Mouse (Mus musculus) MEL (cell line): Measurements from ENCODE around the gene Gucd1. TPM values are rescaled to one million over a fixed set of nuclear protein-coding genes. Genes with fewer than 3 reads are reported as not detected.
A peak's percentile ranks its signal among the peaks of the same experiment; 100 is the strongest.

Source experiments
- DNase-seq: peaks from one replicate; pipeline ENCODE4 v3.0.0; 2011; ENCODE audit warnings: low read depth, low spot score
- H3K27ac ChIP-seq: 2 replicates; pipeline ENCODE4 v1.5.1; 2012; ENCODE audit warnings: low read depth, mild to moderate bottlenecking, control low read depth, low read length, moderate library complexity; ENCODE audit not compliant: control insufficient read depth
- H3K27me3 ChIP-seq, 2 experiments: fragments of 150-350 bp in 1 of 2; sonication (generic) in 1 of 2; 2 replicates each; pipeline ENCODE4 v1.6.1; 2012; ENCODE audit warnings: low read length in 2 of 2, mild to moderate bottlenecking in 2 of 2, improper control_type of control experiment in 1 of 2, moderate library complexity in 1 of 2; ENCODE audit not compliant: insufficient read depth in 2 of 2, control insufficient read depth in 1 of 2
- H3K36me3 ChIP-seq, 2 experiments: 2 replicates each; pipeline ENCODE4 v1.6.1; 2012 to 2014; ENCODE audit warnings: low read length in 2 of 2, improper control_type of control experiment in 1 of 2, inconsistent platforms in 1 of 2, mild to moderate bottlenecking in 1 of 2; ENCODE audit not compliant: insufficient read depth in 2 of 2, control insufficient read depth in 1 of 2
- H3K4me1 ChIP-seq, 2 experiments: fragments of 150-350 bp in 1 of 2; sonication (generic) in 1 of 2; 2 replicates each; pipeline ENCODE4 v1.6.1; 2012; ENCODE audit warnings: low read length in 2 of 2, improper control_type of control experiment in 1 of 2, mild to moderate bottlenecking in 1 of 2; ENCODE audit not compliant: insufficient read depth in 2 of 2, control insufficient read depth in 1 of 2
- H3K4me3 ChIP-seq, 2 experiments: fragments of 150-350 bp in 1 of 2; sonication (generic) in 1 of 2; 2 replicates each; pipeline ENCODE4 v1.5.1; 2012; ENCODE audit warnings: low read depth in 2 of 2, low read length in 2 of 2, mild to moderate bottlenecking in 2 of 2, moderate library complexity in 2 of 2, control low read depth in 1 of 2, improper control_type of control experiment in 1 of 2; ENCODE audit not compliant: control insufficient read depth in 1 of 2, insufficient read depth in 1 of 2
- H3K79me2 ChIP-seq: 2 replicates; pipeline ENCODE4 v1.6.1; 2012; ENCODE audit warnings: mild to moderate bottlenecking, low read length, moderate library complexity; ENCODE audit not compliant: control insufficient read depth, poor library complexity, insufficient read depth
- H3K9ac ChIP-seq: 2 replicates; pipeline ENCODE4 v1.6.1; 2012; ENCODE audit warnings: low read depth, mild to moderate bottlenecking, control low read depth, low read length, moderate library complexity; ENCODE audit not compliant: control insufficient read depth, poor library complexity, severe bottlenecking
- H3K9me3 ChIP-seq: fragments of 150-350 bp; sonication (generic); replicated peaks from 2 replicates; pipeline ENCODE4 v1.6.1; 2012; ENCODE audit warnings: mild to moderate bottlenecking, low read length, improper control_type of control experiment, moderate library complexity; ENCODE audit not compliant: insufficient read depth
- BHLHE40 ChIP-seq: IDR thresholded peaks from 2 replicates; pipeline ENCODE4 v1.6.1; 2012; ENCODE audit warnings: low read depth, mild to moderate bottlenecking, inconsistent platforms, low read length, improper control_type of control experiment, borderline replicate concordance
- ELF1 ChIP-seq: IDR thresholded peaks from 2 replicates; pipeline ENCODE4 v1.6.1; 2014; ENCODE audit warnings: low read depth, mild to moderate bottlenecking, inconsistent platforms, low read length, improper control_type of control experiment, moderate library complexity
- ETS1 ChIP-seq: IDR thresholded peaks from 2 replicates; pipeline ENCODE4 v1.6.1; 2012; ENCODE audit warnings: low read depth, mild to moderate bottlenecking, inconsistent platforms, low read length, improper control_type of control experiment, moderate library complexity
- HCFC1 ChIP-seq: IDR thresholded peaks from 2 replicates; pipeline ENCODE4 v1.6.1; 2012; ENCODE audit warnings: low read depth, mild to moderate bottlenecking, inconsistent platforms, low read length, improper control_type of control experiment, moderate library complexity
- MAFK ChIP-seq: IDR thresholded peaks from 2 replicates; pipeline ENCODE4 v1.6.1; 2011; ENCODE audit warnings: low read depth, mild to moderate bottlenecking, low read length, improper control_type of control experiment, borderline replicate concordance
- MAZ ChIP-seq: IDR thresholded peaks from 2 replicates; pipeline ENCODE4 v1.6.1; 2012; ENCODE audit warnings: low read depth, mild to moderate bottlenecking, inconsistent platforms, low read length, improper control_type of control experiment
- MYC ChIP-seq: IDR thresholded peaks from 2 replicates; pipeline ENCODE4 v1.6.1; 2011; ENCODE audit warnings: low read depth, mild to moderate bottlenecking, low read length, improper control_type of control experiment, moderate library complexity
- NRF1 ChIP-seq: IDR thresholded peaks from 2 replicates; pipeline ENCODE4 v1.6.1; 2014; ENCODE audit warnings: low read depth, mild to moderate bottlenecking, inconsistent platforms, low read length, improper control_type of control experiment, moderate library complexity; ENCODE audit not compliant: poor library complexity, insufficient read depth, severe bottlenecking
- POLR2A ChIP-seq, 2 experiments: IDR thresholded peaks; 2 replicates each; pipeline ENCODE4 v1.6.1; 2011 to 2012; ENCODE audit warnings: low read length in 2 of 2, mild to moderate bottlenecking in 2 of 2, control low read depth in 1 of 2, improper control_type of control experiment in 1 of 2, low read depth in 1 of 2, moderate library complexity in 1 of 2; ENCODE audit not compliant: control insufficient read depth in 1 of 2, insufficient read depth in 1 of 2, poor library complexity in 1 of 2
- POLR2AphosphoS2 ChIP-seq: IDR thresholded peaks from 2 replicates; pipeline ENCODE4 v1.6.1; 2011; ENCODE audit warnings: low read length, improper control_type of control experiment
- SIN3A ChIP-seq: IDR thresholded peaks from 2 replicates; pipeline ENCODE4 v1.6.1; 2012; ENCODE audit warnings: low read length, improper control_type of control experiment, inconsistent platforms
- SMC3 ChIP-seq: IDR thresholded peaks from 2 replicates; pipeline ENCODE4 v1.6.1; 2011; ENCODE audit warnings: low read depth, low read length, improper control_type of control experiment
- TAL1 ChIP-seq: IDR thresholded peaks from 2 replicates; pipeline ENCODE4 v1.6.1; 2012; ENCODE audit warnings: mild to moderate bottlenecking, inconsistent platforms, low read length, moderate library complexity, mixed read lengths
- TBP ChIP-seq: IDR thresholded peaks from 2 replicates; pipeline ENCODE4 v1.8.0; 2011; ENCODE audit warnings: low read depth, low read length, improper control_type of control experiment
- TCF12 ChIP-seq: IDR thresholded peaks from 2 replicates; pipeline ENCODE4 v1.6.1; 2014; ENCODE audit warnings: low read depth, mild to moderate bottlenecking, inconsistent platforms, low read length, improper control_type of control experiment, moderate library complexity
- UBTF ChIP-seq: IDR thresholded peaks from 2 replicates; pipeline ENCODE4 v1.6.1; 2012; ENCODE audit warnings: low read depth, mild to moderate bottlenecking, inconsistent platforms, low read length, improper control_type of control experiment, moderate library complexity, borderline replicate concordance; ENCODE audit not compliant: insufficient read depth
- ZKSCAN1 ChIP-seq: IDR thresholded peaks from 2 replicates; pipeline ENCODE4 v1.6.1; 2012; ENCODE audit warnings: low read depth, mild to moderate bottlenecking, inconsistent platforms, low read length, improper control_type of control experiment, moderate library complexity
- ZMIZ1 ChIP-seq: IDR thresholded peaks from 2 replicates; pipeline ENCODE4 v1.6.1; 2012; ENCODE audit warnings: low read depth, mild to moderate bottlenecking, inconsistent platforms, low read length, improper control_type of control experiment, moderate library complexity
- polyA plus RNA-seq, 2 experiments: library from polyadenylated mRNA; stranded (reverse) in 1 of 2; unstranded in 1 of 2; fragments of >175 nt in 1 of 2; fragments of >200 nt in 1 of 2; gene quantifications; 2 replicates each; pipeline versions ENCODE4 v1.2.1 to v1.2.4; 2012; ENCODE audit warnings: low replicate concordance in 2 of 2, low read depth in 1 of 2; ENCODE audit not compliant: insufficient read length in 2 of 2, insufficient read depth in 1 of 2, missing spikeins in 1 of 2
- total RNA-seq: library from RNA; depleted of rRNA; stranded (reverse); fragments of 300-350 nt; gene quantifications from 2 replicates; pipeline ENCODE4 v1.2.3, GENCODE M21; 2012

Gene Gucd1
- total and polyA plus RNA-seq, 3 experiments: 18.7 to 30.7 TPM; not detected in 1

GRCm38 (mm10) chr10:75547901-75548300 lies 30.1 kb upstream of the Gucd1 start:
- no peaks in the 10 kb centered on the region for H3K4me1 ChIP-seq
- H3K9ac ChIP-seq: no peak overlapping the region
- H3K27ac ChIP-seq: no peak overlapping the region
- H3K27me3 ChIP-seq: no peaks in the 10 kb centered on the region
- no peak overlapping the region for H3K4me3 ChIP-seq
- no peaks in the 10 kb centered on the region for H3K9me3 ChIP-seq
- no peaks in the 10 kb centered on the region for H3K36me3 ChIP-seq
- no peaks in the 10 kb centered on the region for H3K79me2 ChIP-seq
- no peak for DNase-seq
- no peak for TF ChIP-seq HCFC1
- TF ChIP-seq ZKSCAN1: no peak
- no peak for TF ChIP-seq ELF1
- TF ChIP-seq SMC3: no peak
- no peak for TF ChIP-seq POLR2AphosphoS2
- no peak for TF ChIP-seq TAL1
- no peak for TF ChIP-seq UBTF
- no peak for TF ChIP-seq MYC
- no peak for TF ChIP-seq MAZ
- no peak for TF ChIP-seq NRF1
- TF ChIP-seq MAFK: no peak
- no peak for TF ChIP-seq SIN3A
- TF ChIP-seq ZMIZ1: no peak
- no peak for TF ChIP-seq POLR2A (IDR thresholded peaks at IDR 0.05; ENCODE audit: control insufficient read depth in 1 of 2, insufficient read depth in 1 of 2, low read depth in 1 of 2, low read length in 2 of 2, poor library complexity in 1 of 2)
- no peak for TF ChIP-seq TBP
- TF ChIP-seq BHLHE40: no peak
- TF ChIP-seq ETS1: no peak
- TF ChIP-seq TCF12: no peak
- TF ChIP-seq, all 39 proteins: peak for 0

GRCm38 (mm10) chr10:75536123-75536522 lies 18.4 kb upstream of the Gucd1 start:
- H3K27me3 ChIP-seq: no peaks in the 10 kb centered on the region
- H3K27ac ChIP-seq: no peak overlapping the region
- TF ChIP-seq MYC (no peak), POLR2A (IDR thresholded peaks at IDR 0.05; ENCODE audit: control insufficient read depth in 1 of 2, insufficient read depth in 1 of 2, low read depth in 1 of 2, low read length in 2 of 2, poor library complexity in 1 of 2) (0 out of 4 replicates have a peak, but pooled peaks of 1 of the 2 experiments have one; percentile 9)
- H3K36me3 ChIP-seq: peaks cover 0 to 14% of the 10 kb centered on the region in 2 experiments; a peak in 2 of 4 replicates
- H3K79me2 ChIP-seq: 0 out of 2 replicates have a peak, but pooled peaks cover 1% of the 10 kb centered on the region
- H3K9me3 ChIP-seq: no peaks in the 10 kb centered on the region
- no peaks in the 10 kb centered on the region for H3K4me1 ChIP-seq
- no peak overlapping the region for H3K4me3 ChIP-seq
- DNase-seq: no peak
- H3K9ac ChIP-seq: no peak overlapping the region
